Mouse (Mus musculus) cerebellum, adult 2 months (tissue): ENCODE measurements around the gene Cacna1a. TPM values are rescaled to one million over a fixed set of nuclear protein-coding genes. Genes with fewer than 3 reads are reported as not detected.

Experiments
- DNase-seq, 2 experiments: peaks; one replicate each; pipeline ENCODE4 v3.0.0; 2021
- H3K27ac ChIP-seq: fragments of 200-500 bp; 2 replicates; pipeline ENCODE4 v1.5.1; 2012; ENCODE audit warnings: low read length, control low read depth, inconsistent platforms; ENCODE audit not compliant: insufficient read depth
- H3K27me3 ChIP-seq: fragments of 200-500 bp; 2 replicates; pipeline ENCODE4 v1.6.1; 2012; ENCODE audit warnings: inconsistent platforms, mild to moderate bottlenecking, low read length, moderate library complexity; ENCODE audit not compliant: control insufficient read depth, insufficient read depth
- H3K4me1 ChIP-seq: fragments of 200-500 bp; 2 replicates; pipeline ENCODE4 v1.6.1; 2011; ENCODE audit warnings: low read length; ENCODE audit not compliant: control insufficient read depth, insufficient read depth
- H3K4me3 ChIP-seq: fragments of 200-500 bp; replicated peaks from 2 replicates; pipeline ENCODE3; 2011; ENCODE audit warnings: mild to moderate bottlenecking, low read depth, low read length, control low read depth; ENCODE audit not compliant: insufficient read depth
- CTCF ChIP-seq: fragments of 200-500 bp; IDR thresholded peaks from 2 replicates; pipeline ENCODE4 v1.5.1; 2011; ENCODE audit warnings: low read depth, mild to moderate bottlenecking, control low read depth, low read length, moderate library complexity, borderline replicate concordance; ENCODE audit not compliant: insufficient read depth
- POLR2A ChIP-seq: fragments of 200-500 bp; IDR thresholded peaks from 2 replicates; pipeline ENCODE4 v1.6.1; 2011; ENCODE audit warnings: low read length, control low read depth, borderline replicate concordance; ENCODE audit not compliant: insufficient read depth
- WGBS: fragments of 180-500 bp; shearing (Covaris S2); methylation state at CpG from one replicate; pipeline ENCODE4 v1.1.7; 2018; 5-methylcytosine and 5-hydroxymethylcytosine counted together
- polyA plus RNA-seq: library from polyadenylated mRNA; depleted of rRNA; stranded (reverse); fragments of >200 nt; gene quantifications from 2 replicates; pipeline ENCODE4 v1.2.3, GENCODE M21; 2012

Cacna1a gene
- polyA plus RNA-seq, 1 experiment, result 220 TPM

GRCm38 (mm10) chr8:84650213-84650612 lies 262.0 kb downstream of the Cacna1a start:
- Histone ChIP-seq H3K27ac (no peak overlapping the region), H3K4me3 (no peak overlapping the region), H3K4me1 (peaks cover 3% of the 10 kb centered on the region; the same call in 1 of the 2 replicates), H3K27me3 (no peaks in the 10 kb centered on the region)
- DNase-seq, result no peak
- 52% methylated on average over 3 of the region's 3 CpGs for WGBS
- no peak for TF ChIP-seq CTCF

- no peak for TF ChIP-seq POLR2A
- TF ChIP-seq CTCF, result no peak
- no peaks in the 10 kb centered on the region for H3K27me3 ChIP-seq
- H3K27ac ChIP-seq, result no peak overlapping the region
- WGBS, result 60% methylated on average over 9 of the region's 9 CpGs
- H3K4me3 ChIP-seq, result no peak overlapping the region
- H3K4me1 ChIP-seq, result 0 out of 2 replicates have a peak, but pooled peaks cover 2% of the 10 kb centered on the region
- no peak for DNase-seq
Observed at GRCm38 (mm10) chr8:84653092-84653631, 264.9 kb downstream of the Cacna1a start.

- Histone ChIP-seq H3K4me1 (0 out of 2 replicates have a peak, but pooled peaks cover 2% of the 10 kb centered on the region), H3K4me3 (no peak overlapping the region), H3K27ac (no peak overlapping the region), H3K27me3 (no peaks in the 10 kb centered on the region)
- WGBS, result 50% methylated on average over 4 of the region's 4 CpGs
- DNase-seq, result no peak
- TF ChIP-seq POLR2A (no peak), CTCF (no peak)
Observed at GRCm38 (mm10) chr8:84654597-84654996, 266.4 kb downstream of the Cacna1a start.

GRCm38 (mm10) chr8:84655336-84656190 lies 267.3 kb downstream of the Cacna1a start:
- no peak for DNase-seq
- no peak overlapping the region for H3K27ac ChIP-seq
- no peak overlapping the region for H3K4me3 ChIP-seq
- 0 out of 2 replicates have a peak, but pooled peaks cover 2% of the 10 kb centered on the region for H3K4me1 ChIP-seq
- H3K27me3 ChIP-seq, result no peaks in the 10 kb centered on the region
- no peak for TF ChIP-seq CTCF
- WGBS, result 41% methylated on average over 15 of the region's 15 CpGs

- Histone ChIP-seq H3K27ac (no peak overlapping the region), H3K27me3 (no peaks in the 10 kb centered on the region), H3K4me3 (no peak overlapping the region), H3K4me1 (0 out of 2 replicates have a peak, but pooled peaks cover 2% of the 10 kb centered on the region)
- 24% methylated on average over 10 of the region's 10 CpGs for WGBS
- no peak for DNase-seq
- TF ChIP-seq POLR2A (no peak), CTCF (no peak)
Observed at GRCm38 (mm10) chr8:84656191-84656525, 267.9 kb downstream of the Cacna1a start.

GRCm38 (mm10) chr8:84656641-84657126 lies 268.4 kb downstream of the Cacna1a start:
- TF ChIP-seq CTCF (no peak), POLR2A (no peak)
- peak; percentile 57 to 65 for DNase-seq
- WGBS, result 6% methylated on average over 23 of the region's 23 CpGs
- 0 out of 2 replicates have a peak, but pooled peaks cover 2% of the 10 kb centered on the region for H3K4me1 ChIP-seq
- H3K27ac ChIP-seq, result no peak overlapping the region
- H3K27me3 ChIP-seq, result no peaks in the 10 kb centered on the region
- peak overlapping the region; percentile 9 for H3K4me3 ChIP-seq

GRCm38 (mm10) chr8:84657203-84657602 lies 269.0 kb downstream of the Cacna1a start:
- Histone ChIP-seq H3K4me1 (0 out of 2 replicates have a peak, but pooled peaks cover 2% of the 10 kb centered on the region), H3K27ac (no peak overlapping the region)

GRCm38 (mm10) chr8:84657680-84658079 lies 269.4 kb downstream of the Cacna1a start:
- Histone ChIP-seq H3K4me3 (no peak overlapping the region), H3K27me3 (no peaks in the 10 kb centered on the region), H3K27ac (no peak overlapping the region), H3K4me1 (0 out of 2 replicates have a peak, but pooled peaks cover 2% of the 10 kb centered on the region)
- peak in 1 of 2 experiments; percentile 10 for DNase-seq
- TF ChIP-seq CTCF (no peak), POLR2A (no peak)
- WGBS, result 84% methylated on average over 4 of the region's 4 CpGs

More at GRCm38 (mm10) chr8:84657203-84657602, 269.0 kb downstream of the Cacna1a start:
- Histone ChIP-seq H3K27me3 (no peaks in the 10 kb centered on the region), H3K4me3 (no peak overlapping the region)
- no peak for DNase-seq
- TF ChIP-seq CTCF, result no peak
- no peak for TF ChIP-seq POLR2A
